In genomic region chr13:110018941-110019743, GRCm38 (mm10) we compare ENCODE assay signal across 8 mouse cellular contexts.
DNase-seq lines count a peak whose midpoint lies in the region; ATAC-seq and TF ChIP-seq lines count a peak whose summit lies in the region.

No protein-coding gene starts in this region.

- no peak for TF ChIP-seq EP300 in liver, postnatal 0 days (IDR thresholded peaks at IDR 0.05; ENCODE audit: low read depth)

- H3K36me3 ChIP-seq in embryonic facial prominence, embryonic 15.5 days = no peaks in the 10 kb centered on the region
- H3K36me3 ChIP-seq in liver, postnatal 0 days (replicated peaks; ENCODE audit: insufficient read depth, low read length) = no peaks in the 10 kb centered on the region

- DNase-seq in cerebellum, adult 9-10 months = peak; percentile 9
- DNase-seq in cerebellum, adult 11 months = no peak
- DNase-seq in WW6 (ENCODE audit: low read depth, low spot score) = peak; percentile 84
- peak; percentile 52 for DNase-seq in induced T-regulatory cell, adult 2 months (ENCODE audit: low read depth)
- no peak for DNase-seq in liver, postnatal 0 days
- no peak for DNase-seq in layer of hippocampus, adult 8-10 months (ENCODE audit: low spot score in 2 of 2)

- H3K27me3 ChIP-seq in embryonic facial prominence, embryonic 15.5 days = peaks cover 3% of the 10 kb centered on the region; the same call in 1 of the 2 replicates
- H3K27me3 ChIP-seq in liver, postnatal 0 days (ENCODE audit: insufficient read depth, low read length) = 0 out of 2 replicates have a peak, but pooled peaks cover 7% of the 10 kb centered on the region

- WGBS in embryonic facial prominence, embryonic 15.5 days = 5% methylated on average over 20 of the region's 20 CpGs
- 2% methylated on average over 20 of the region's 20 CpGs for WGBS in liver, postnatal 0 days (ENCODE audit: insufficient replicate concordance)
- 3% methylated on average over 20 of the region's 20 CpGs for WGBS in olfactory bulb, adult 2 months

- ATAC-seq in embryonic facial prominence, embryonic 15.5 days (ENCODE audit: insufficient number of reproducible peaks, low FRiP score, low TSS enrichment, low read depth) = peak; percentile 36; the same call in 1 of the 2 replicates
- peak; percentile 8; the same call in 1 of the 2 replicates for ATAC-seq in liver, postnatal 0 days

- no peak overlapping the region for H3K9ac ChIP-seq in embryonic facial prominence, embryonic 15.5 days
- no peak overlapping the region for H3K9ac ChIP-seq in liver, postnatal 0 days (replicated peaks)

- H3K27ac ChIP-seq in embryonic facial prominence, embryonic 15.5 days (replicated peaks) = no peak overlapping the region
- H3K27ac ChIP-seq in liver, postnatal 0 days (ENCODE audit: low read depth) = no peak overlapping the region
- peak overlapping the region; percentile 95 for H3K27ac ChIP-seq in olfactory bulb, adult 2 months (ENCODE audit: insufficient read depth, low read depth, low read length)

- H3K4me1 ChIP-seq in embryonic facial prominence, embryonic 15.5 days = peaks cover 16% of the 10 kb centered on the region
- H3K4me1 ChIP-seq in liver, postnatal 0 days (ENCODE audit: insufficient read depth) = peaks cover 10% of the 10 kb centered on the region
- peaks cover 16% of the 10 kb centered on the region for H3K4me1 ChIP-seq in olfactory bulb, adult 2 months (ENCODE audit: control insufficient read depth, insufficient read depth, low read length)

- H3K9me3 ChIP-seq in embryonic facial prominence, embryonic 15.5 days (replicated peaks) = no peaks in the 10 kb centered on the region
- H3K9me3 ChIP-seq in liver, postnatal 0 days (ENCODE audit: low read length) = no peaks in the 10 kb centered on the region

- TF ChIP-seq POLR2A in olfactory bulb, adult 2 months (IDR thresholded peaks at IDR 0.05; ENCODE audit: insufficient read depth, low read depth, low read length) = no peak

- peak overlapping the region; percentile 42 for H3K4me3 ChIP-seq in embryonic facial prominence, embryonic 15.5 days (replicated peaks)
- peak overlapping the region; percentile 30; the same call in 1 of the 2 replicates for H3K4me3 ChIP-seq in liver, postnatal 0 days (ENCODE audit: low read depth, low read length)
- peak overlapping the region; percentile 67 for H3K4me3 ChIP-seq in olfactory bulb, adult 2 months (ENCODE audit: insufficient read depth, low read depth, low read length)

- no peak for TF ChIP-seq CTCF in liver, postnatal 0 days (IDR thresholded peaks at IDR 0.05; ENCODE audit: low read depth)
- TF ChIP-seq CTCF in olfactory bulb, adult 2 months (IDR thresholded peaks at IDR 0.05; ENCODE audit: insufficient read depth, low read depth, low read length) = no peak

- peak overlapping the region; percentile 88 for H3K4me2 ChIP-seq in embryonic facial prominence, embryonic 15.5 days (replicated peaks)
- H3K4me2 ChIP-seq in liver, postnatal 0 days (ENCODE audit: low read depth, low read length) = peak overlapping the region; percentile 76

Comparison
In these comparisons a context has a peak if more than half of its experiments do, and no peak if none do; other contexts are left out.
1. DNase-seq: peak in cerebellum, adult 9-10 months (single experiment), WW6 (single experiment) and induced T-regulatory cell, adult 2 months (single experiment); none in cerebellum, adult 11 months (single experiment), liver, postnatal 0 days (single experiment) and layer of hippocampus, adult 8-10 months (0 of 2).
2. Peak in every context shown above with its lines, with median percentiles within 50 percentile points of each other: H3K4me3 ChIP-seq.